Mouse (Mus musculus): Measurements from ENCODE around the gene Olfr921. TPM values are rescaled to one million over a fixed set of nuclear protein-coding genes. Genes with fewer than 3 reads are reported as not detected.

Gene Olfr921
- not detected for total RNA-seq (2022)

DNA sequence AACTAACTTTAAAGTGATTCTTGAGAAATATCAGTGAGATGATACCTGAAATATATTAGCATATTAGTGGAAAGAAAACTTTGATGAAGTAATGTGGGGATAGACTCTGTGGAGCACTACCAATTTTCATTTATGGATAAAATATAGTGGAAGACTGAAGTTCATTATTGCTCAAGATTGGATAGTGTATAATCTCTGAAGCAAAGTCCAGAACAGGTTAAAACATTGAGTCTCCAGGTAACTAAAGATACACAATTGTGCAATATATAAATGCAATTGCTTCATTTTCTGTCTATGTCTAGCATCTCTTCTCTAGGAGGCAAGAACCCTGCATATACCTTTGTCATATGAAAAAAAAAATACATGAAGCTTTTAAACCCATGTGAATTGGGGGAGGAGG lies at the start of gene Olfr921:
TSS of gene Olfr921 (plus strand) at position 301 of the 400 bp plus-strand sequence.
- DNase-seq (ENCODE audit: low spot score in 2 of 2), result no peak

DNA sequence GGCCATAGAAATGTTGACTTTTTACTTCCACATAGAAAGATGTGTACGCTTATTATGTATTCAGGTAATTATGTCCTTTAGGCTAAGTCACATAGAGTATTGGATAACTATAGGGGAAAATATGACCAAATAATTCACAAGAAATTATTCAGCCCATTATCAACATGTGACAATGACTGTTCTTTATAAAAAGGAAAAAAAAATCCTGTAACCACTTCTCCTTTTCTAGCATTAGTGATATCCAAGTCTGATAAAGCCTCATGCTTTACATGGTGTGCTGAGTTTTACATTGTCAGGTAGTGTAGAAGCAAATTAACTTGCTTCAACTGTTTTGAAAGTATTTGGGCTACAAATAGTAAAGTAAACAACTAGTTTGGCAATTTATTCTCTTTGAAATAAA lies 48.8 kb upstream of the Olfr921 start:
- DNase-seq (ENCODE audit: low spot score in 2 of 2), result no peak

DNA sequence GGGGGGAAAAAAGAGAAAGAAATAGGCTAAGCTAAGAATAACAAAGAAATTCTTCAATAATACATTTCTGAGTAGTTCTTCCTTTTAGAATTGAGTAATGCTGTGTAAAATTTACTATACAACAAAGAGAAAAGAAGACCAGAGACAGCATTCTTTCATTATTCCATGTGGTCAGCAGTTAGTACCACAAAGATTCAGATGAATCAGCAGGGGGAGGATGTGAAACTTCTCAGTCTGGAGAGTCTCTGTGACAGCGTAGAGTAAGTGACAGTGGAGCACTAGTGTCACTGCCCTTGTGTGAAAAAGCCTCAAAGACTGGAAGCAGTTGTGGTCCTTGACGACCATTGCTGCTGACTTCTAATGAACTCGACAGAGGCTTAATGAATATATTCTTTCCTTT lies 44.6 kb upstream of the Olfr921 start:
- no peak for DNase-seq (ENCODE audit: low spot score in 2 of 2)

DNA sequence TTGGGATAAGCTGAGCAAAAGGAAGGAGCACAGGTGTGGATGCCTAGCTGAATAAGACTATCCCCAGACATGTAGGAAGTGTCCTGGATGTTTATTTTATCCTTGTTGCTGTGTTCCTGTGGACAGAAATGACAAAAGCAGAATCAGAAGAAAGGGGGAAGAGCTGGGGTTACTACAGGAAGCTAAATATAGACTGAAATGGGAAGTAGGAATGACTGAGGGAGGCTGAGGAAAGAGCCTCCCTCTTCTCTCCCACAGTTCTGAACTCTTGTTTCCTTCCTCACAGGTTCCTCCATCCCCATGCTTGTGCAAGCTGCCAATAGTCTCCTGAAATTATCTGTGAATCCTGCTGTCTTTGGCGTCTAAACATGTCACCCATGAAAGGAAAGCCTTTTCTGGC lies 31.5 kb upstream of the Olfr921 start:
- DNase-seq (ENCODE audit: low spot score in 2 of 2), result no peak

DNA sequence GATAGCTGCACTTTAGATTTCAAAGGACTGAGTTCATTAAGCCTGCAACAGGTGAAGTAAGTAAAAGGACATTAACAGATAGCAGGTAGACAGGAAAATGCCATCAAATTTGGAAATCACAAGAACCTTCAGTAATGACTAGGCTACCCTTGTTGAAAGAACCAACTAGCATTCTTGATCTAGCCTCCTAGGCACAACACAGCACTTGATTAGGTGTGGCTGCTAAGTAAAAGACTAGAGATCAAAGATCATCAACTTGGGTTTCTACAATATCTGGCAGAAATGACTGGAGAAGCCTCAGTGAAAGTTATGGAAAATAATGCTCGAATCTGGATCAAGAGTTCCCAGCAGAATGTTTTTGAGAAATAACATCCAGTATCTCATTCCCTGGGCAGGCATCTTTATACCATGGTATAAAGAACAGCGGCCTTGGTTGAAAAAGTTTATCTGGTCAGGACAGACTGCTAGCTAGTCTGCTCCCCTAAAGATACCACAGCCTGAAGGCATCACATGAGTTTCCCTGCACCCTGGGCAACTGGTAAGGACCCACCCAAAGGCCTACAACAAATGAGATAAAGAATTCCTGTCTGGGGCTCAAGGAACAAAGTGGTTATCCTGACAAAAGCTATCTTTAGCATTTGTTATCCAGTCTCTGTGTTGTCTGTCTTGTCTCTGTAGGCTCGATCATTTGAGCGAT lies 28.1 kb upstream of the Olfr921 start:
- no peak for DNase-seq (ENCODE audit: low spot score in 2 of 2)

- no peak for DNase-seq (ENCODE audit: low spot score in 2 of 2)
These were observed 20.9 kb upstream of the Olfr921 start, which contains the start of gene Olfr920 for GRCm38 (mm10) chr9:38751999-38752398. TSS of gene Olfr920 (plus strand) at chr9:38752299.

DNA sequence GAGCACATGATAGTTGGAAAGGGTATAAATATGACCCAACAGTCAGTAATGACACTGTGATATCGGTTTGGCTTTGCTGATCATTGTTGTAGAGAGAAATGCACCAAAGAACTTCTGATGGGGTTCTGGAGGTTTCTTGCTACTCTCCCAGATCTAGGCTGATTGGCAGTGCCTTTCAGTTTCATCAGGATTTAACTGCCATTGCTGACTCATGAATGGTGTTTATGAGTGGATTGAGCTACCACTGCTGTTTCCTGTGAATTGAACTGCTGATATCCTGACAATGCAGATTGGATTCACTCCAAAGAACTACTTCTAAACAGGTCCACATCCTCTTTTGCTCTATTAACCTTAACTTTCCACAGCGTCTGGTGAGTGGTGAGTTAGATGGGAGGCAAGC lies 19.8 kb downstream of the Olfr921 start:
- no peak for DNase-seq (ENCODE audit: low spot score in 2 of 2)

DNA sequence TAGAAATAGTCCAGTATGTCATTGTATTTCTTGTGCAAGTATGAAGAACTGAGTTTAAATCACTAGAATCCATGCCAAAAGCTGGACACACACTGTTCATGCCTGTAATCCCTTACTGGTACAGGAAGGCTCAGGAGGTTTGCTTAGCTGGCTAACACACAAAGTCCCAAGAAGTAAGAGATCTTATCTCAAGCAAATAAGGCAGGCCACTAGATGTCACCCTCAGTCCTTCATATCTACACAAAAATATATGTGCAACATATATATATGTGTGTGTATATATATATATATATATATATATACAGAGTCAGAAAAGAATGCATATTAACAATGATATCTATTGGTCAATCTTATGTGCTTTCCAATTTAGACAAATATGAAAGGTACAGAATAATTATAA lies 32.8 kb downstream of the Olfr921 start:
- no peak for DNase-seq (ENCODE audit: low spot score in 2 of 2)

DNA sequence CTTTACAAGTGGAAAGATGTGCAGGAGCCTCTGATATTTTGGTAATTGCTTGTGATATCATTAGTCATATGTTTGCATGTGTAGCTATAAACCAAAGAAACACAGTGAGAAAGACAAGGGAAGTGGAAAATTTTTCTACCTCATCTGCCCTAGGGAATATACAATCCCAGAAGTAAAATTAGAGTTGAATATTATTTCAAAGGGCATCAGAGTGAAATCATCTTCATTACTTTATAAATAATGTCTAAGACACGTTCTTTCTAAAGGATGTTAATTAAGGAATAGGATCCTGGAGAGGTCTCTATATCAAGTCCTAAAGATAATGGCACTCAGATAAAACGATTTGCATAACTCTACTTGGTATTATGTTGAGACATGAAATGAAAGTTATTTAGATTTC lies 41.4 kb downstream of the Olfr921 start, which contains the start of gene Olfr922:
TSS of gene Olfr922 (plus strand) at position 301 of the 400 bp plus-strand sequence.
- DNase-seq (ENCODE audit: low spot score in 2 of 2), result no peak

DNA sequence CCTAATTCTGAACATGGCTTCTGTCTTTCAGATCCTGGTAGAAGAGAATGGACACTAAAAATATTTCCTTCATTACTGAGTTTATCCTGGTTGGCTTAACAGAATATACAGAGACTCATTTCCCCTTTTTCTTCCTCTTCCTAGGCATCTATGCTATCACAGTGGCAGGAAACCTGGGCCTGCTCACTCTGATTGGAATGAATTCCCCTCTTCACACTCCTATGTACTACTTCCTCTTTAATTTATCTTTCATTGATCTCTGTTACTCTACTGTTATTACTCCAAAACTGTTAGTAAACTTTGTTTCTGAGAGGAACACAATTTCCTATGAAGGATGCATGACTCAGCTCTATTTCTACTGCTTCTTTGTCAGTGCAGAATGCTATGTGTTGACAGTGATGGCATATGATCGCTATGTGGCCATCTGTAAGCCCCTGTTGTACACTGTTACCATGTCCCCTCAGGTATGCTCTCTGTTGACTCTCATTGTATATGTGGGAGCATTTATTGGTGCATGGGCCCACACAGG lies 42.7 kb downstream of the Olfr921 start:
- DNase-seq (ENCODE audit: low spot score in 2 of 2), result no peak

DNA sequence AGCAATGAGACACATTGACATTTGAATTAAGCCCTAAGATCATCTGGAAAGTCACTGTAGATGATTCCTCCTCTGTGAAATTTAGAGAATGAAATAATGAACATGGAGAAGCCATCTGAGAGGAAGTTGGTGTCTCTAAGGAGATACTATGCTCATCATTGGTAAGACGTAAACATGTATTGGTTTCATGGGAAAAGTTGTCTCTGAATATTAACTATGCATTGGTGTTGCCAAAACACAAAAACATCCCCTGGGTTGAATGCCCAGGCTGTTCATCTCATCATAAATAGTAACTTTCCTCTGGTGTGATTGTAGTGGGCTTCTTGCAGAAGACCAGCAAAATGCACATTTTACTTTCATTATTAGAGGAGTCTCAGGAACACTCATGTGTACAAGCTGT lies 53.4 kb downstream of the Olfr921 start, which contains the start of gene Olfr923:
TSS of gene Olfr923 (plus strand) at position 301 of the 400 bp plus-strand sequence.
- DNase-seq (ENCODE audit: low spot score in 2 of 2), result no peak

Other genes starting within 250 kb of the Olfr921 start
- not detected for gene Olfr910, start 235.2 kb upstream of the Olfr921 start, total RNA-seq (2022)
- gene Olfr912, start 192.9 kb upstream of the Olfr921 start, total RNA-seq (2022), result not detected
- gene Olfr913, start 180.3 kb upstream of the Olfr921 start, total RNA-seq (2022), result not detected
- not detected for gene Olfr914, start 168.0 kb upstream of the Olfr921 start, total RNA-seq (2022)
- not detected for gene Olfr916, start 113.2 kb upstream of the Olfr921 start, total RNA-seq (2022)
- not detected for gene Olfr917, start 107.2 kb upstream of the Olfr921 start, total RNA-seq (2022)
- not detected for gene Olfr918, start 98.5 kb upstream of the Olfr921 start, total RNA-seq (2022)
- not detected for gene Olfr919, start 69.4 kb upstream of the Olfr921 start, total RNA-seq (2022)
- gene Vwa5a, start 54.8 kb upstream of the Olfr921 start, total RNA-seq (2022), result 10 to 100 TPM; 13.2 to 24.4 (median 19.0) TPM
- gene Olfr920, start 20.8 kb upstream of the Olfr921 start, total RNA-seq (2022), result under 1 TPM in 3 of 4 experiments, not detected in 1; 0.05 to 0.18 (median 0.08) TPM
- gene Olfr922, start 41.5 kb downstream of the Olfr921 start, total RNA-seq (2022), result not detected
- gene Olfr923, start 53.5 kb downstream of the Olfr921 start, total RNA-seq (2022), result not detected
- not detected for gene Olfr924, start 71.4 kb downstream of the Olfr921 start, total RNA-seq (2022)
- gene Olfr26, start 82.0 kb downstream of the Olfr921 start, total RNA-seq (2022), result not detected
- not detected for gene Olfr926, start 104.1 kb downstream of the Olfr921 start, total RNA-seq (2022)
- not detected for gene Olfr930, start 156.7 kb downstream of the Olfr921 start, total RNA-seq (2022)
- gene Olfr933, start 199.2 kb downstream of the Olfr921 start, total RNA-seq (2022), result under 1 TPM in 1 of 4 experiments, not detected in 3; 0.10 TPM
- not detected for gene Olfr934, start 215.2 kb downstream of the Olfr921 start, total RNA-seq (2022)
- not detected for gene Olfr935, start 226.6 kb downstream of the Olfr921 start, total RNA-seq (2022)

Data from layer of hippocampus, adult 8-10 months (tissue).